Mouse (Mus musculus) embryonic fibroblast, embryonic 13.5 days (primary cell): ENCODE data around the gene Carmil3.
A peak's percentile ranks its signal among the peaks of the same experiment; 100 is the strongest.

ENCODE experiments used
- CTCF ChIP-seq: IDR thresholded peaks from 2 replicates; pipeline ENCODE4 v1.5.1; 2011; ENCODE audit warnings: mild to moderate bottlenecking, control low read depth, low read length, moderate library complexity, borderline replicate concordance; ENCODE audit not compliant: insufficient read depth
- POLR2A ChIP-seq: IDR thresholded peaks from 2 replicates; pipeline ENCODE4 v1.6.1; 2011; ENCODE audit warnings: low read depth, mild to moderate bottlenecking, control low read depth, low read length, moderate library complexity

DNA sequence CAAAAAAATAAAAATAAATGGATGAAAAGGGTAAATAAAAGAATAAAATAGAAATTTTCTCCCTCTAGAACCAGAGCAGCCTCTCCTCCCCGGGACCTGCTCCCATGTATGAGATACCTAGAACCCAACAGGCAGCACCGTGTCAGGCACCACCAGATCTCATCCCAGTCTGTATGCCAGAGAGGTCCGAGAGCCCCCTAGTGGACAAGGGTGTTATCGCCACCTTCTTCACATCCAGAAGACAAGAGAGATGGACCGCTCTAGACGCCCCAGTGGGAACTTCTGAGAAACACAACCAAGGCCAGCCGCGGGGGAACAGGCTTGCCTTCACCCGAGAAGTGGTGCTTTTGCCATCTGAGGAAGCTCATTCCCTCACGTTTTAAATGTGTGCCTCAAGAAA, 32.2 kb upstream of the Carmil3 start:
- no peak for TF ChIP-seq POLR2A
- TF ChIP-seq CTCF, result peak; percentile 65; the same call in 1 of the 2 replicates
